Mouse (Mus musculus): ENCODE results near the gene Tbc1d22a.

GRCm38 (mm10) chr15:86231170-86231569, 16.9 kb downstream of the Tbc1d22a start:
- no peak for TF ChIP-seq CTCF (IDR thresholded peaks at IDR 0.05; ENCODE audit: insufficient read depth, low read length)
- no peak for TF ChIP-seq POLR2A (IDR thresholded peaks at IDR 0.05; ENCODE audit: borderline replicate concordance, extremely low read depth, low read depth, low read length)
